Mouse (Mus musculus) right cerebral cortex, postnatal 10 days (tissue): ENCODE measurements at regions not wholly inside any gene's neighbourhood (a gene's known extent, or its start where the extent isn't known, plus 50 kb on each side); places are given as distances from the start of the nearest gene placed in this dataset.

Source experiments
- DNase-seq, 2 experiments: peaks; one replicate each; pipeline ENCODE4 v3.0.0; 2021; ENCODE audit warnings: low spot score in 2 of 2

GRCm38 (mm10) chr1:30061242-30061641, 812.5 kb downstream of the Phf3 start:
- DNase-seq = no peak

GRCm38 (mm10) chr1:30060806-30061205, 812.9 kb downstream of the Phf3 start:
- DNase-seq = no peak

GRCm38 (mm10) chr1:30017596-30017995, 856.1 kb downstream of the Phf3 start:
- DNase-seq = peak; percentile 26 to 53

- DNase-seq = no peak
These were observed 864.9 kb downstream of the Phf3 start for GRCm38 (mm10) chr1:30008757-30009340.
